Mouse (Mus musculus): ENCODE data around the gene Psme2.

DNA sequence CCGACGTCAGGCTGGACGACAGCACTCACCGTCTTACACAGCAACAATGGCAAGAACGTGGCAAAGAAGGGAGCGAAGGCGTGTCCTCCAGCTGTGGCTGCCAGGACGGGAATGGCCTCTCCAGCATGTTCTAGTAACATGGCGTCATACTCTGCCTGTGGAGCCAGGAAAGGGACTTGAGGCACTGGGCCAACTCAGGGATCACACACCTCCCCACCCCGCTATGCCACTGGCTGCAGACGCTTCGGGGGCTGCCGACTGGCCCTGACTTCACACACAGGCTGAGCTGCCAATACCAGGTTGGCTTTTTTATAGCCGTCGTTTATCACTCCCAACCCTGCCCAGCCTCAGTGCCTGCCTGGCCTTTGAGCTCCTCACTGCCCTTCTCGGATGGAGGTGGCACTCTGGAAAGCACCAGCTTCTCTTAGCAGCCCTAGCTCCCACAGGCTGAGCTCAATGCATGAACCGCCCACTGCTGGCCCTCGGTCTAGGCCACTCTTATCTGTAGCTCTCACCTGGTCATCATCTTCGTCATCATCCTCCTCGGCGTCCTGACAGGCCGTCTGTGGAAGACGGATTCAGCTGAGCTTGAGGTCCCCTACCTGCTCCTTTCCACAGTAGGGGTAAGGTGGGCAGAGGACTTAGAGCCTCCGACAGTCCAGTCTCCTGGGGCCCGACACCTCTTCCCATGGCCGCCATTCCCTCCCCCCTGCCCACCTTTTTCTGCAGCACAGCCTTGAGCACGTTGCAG lies 37.3 kb upstream of the Psme2 start:
- TF ChIP-seq CTCF (conservative IDR thresholded peaks at IDR 0.05; ENCODE audit: low read length) (no peak), NANOG (IDR thresholded peaks at IDR 0.05; ENCODE audit: borderline replicate concordance, low read length) (no peak), POU5F1 (IDR thresholded peaks at IDR 0.05; ENCODE audit: borderline replicate concordance, low read length) (no peak)
